Mouse (Mus musculus) lung, embryonic 15.5 days (tissue): ENCODE results near the gene Klf7. TPM values are rescaled to one million over a fixed set of nuclear protein-coding genes. Genes with fewer than 3 reads are reported as not detected.

ENCODE experiments used
- ATAC-seq: fragments of 200-750 bp; cut with Nextera tagmentation; 2 replicates; pipeline ENCODE4 v1.8.0; 2017; ENCODE audit warnings: moderate number of reproducible peaks, borderline replicate concordance; ENCODE audit not compliant: low FRiP score, low TSS enrichment; ENCODE audit errors: extremely low read depth
- H3K27ac ChIP-seq: fragments of 300-500 bp; sonication (generic); 2 replicates; pipeline ENCODE4 v1.5.1; 2015; ENCODE audit warnings: moderate library complexity, mild to moderate bottlenecking, inconsistent platforms
- H3K27me3 ChIP-seq: fragments of 300-500 bp; sonication (generic); 2 replicates; pipeline ENCODE4 v1.6.1; 2015; ENCODE audit warnings: inconsistent platforms
- H3K36me3 ChIP-seq: fragments of 300-500 bp; sonication (generic); 2 replicates; pipeline ENCODE4 v1.6.1; 2015; ENCODE audit warnings: inconsistent platforms
- H3K4me1 ChIP-seq: fragments of 300-500 bp; sonication (generic); 2 replicates; pipeline ENCODE4 v1.6.1; 2015; ENCODE audit warnings: inconsistent platforms
- H3K4me2 ChIP-seq: fragments of 300-500 bp; sonication (generic); 2 replicates; pipeline ENCODE4 v1.6.1; 2015; ENCODE audit warnings: inconsistent platforms, mild to moderate bottlenecking, moderate library complexity
- H3K4me3 ChIP-seq: fragments of 300-500 bp; sonication (generic); 2 replicates; pipeline ENCODE4 v1.5.1; 2015; ENCODE audit warnings: mild to moderate bottlenecking, inconsistent platforms
- H3K9ac ChIP-seq: fragments of 300-500 bp; sonication (generic); 2 replicates; pipeline ENCODE4 v1.6.1; 2015; ENCODE audit warnings: inconsistent platforms
- H3K9me3 ChIP-seq: fragments of 300-500 bp; sonication (generic); 2 replicates; pipeline ENCODE4 v1.6.1; 2016; ENCODE audit warnings: inconsistent platforms
- WGBS: fragments of 180-500 bp; shearing (Covaris S2); methylation state at CpG from one replicate; pipeline ENCODE4 v1.1.7; 2015; 5-methylcytosine and 5-hydroxymethylcytosine counted together
- polyA plus RNA-seq: library from polyadenylated mRNA; unstranded; fragments of >200 nt; fragmentation: Nextera tagmentation; extraction: Ambion mirVana; gene quantifications from 2 replicates; pipeline ENCODE4 v1.2.1, GENCODE M21; 2015

Klf7 gene
- polyA plus RNA-seq, 1 experiment from 2014 or later, result 23.9 TPM

GRCm38 (mm10) chr1:64036881-64037452 is 85.1 kb downstream of the Klf7 start:
- no peak overlapping the region for H3K9ac ChIP-seq
- WGBS, result 71% methylated on average over 7 of the region's 7 CpGs
- peaks cover 48% of the 10 kb centered on the region for H3K4me1 ChIP-seq
- H3K9me3 ChIP-seq, result no peaks in the 10 kb centered on the region
- H3K27ac ChIP-seq, result 0 out of 2 replicates have a peak overlapping the region, but pooled peaks have one; percentile 3
- no peak overlapping the region for H3K4me3 ChIP-seq
- 0 out of 2 replicates have a peak, but pooled peaks cover 3% of the 10 kb centered on the region for H3K36me3 ChIP-seq
- no peak overlapping the region for H3K4me2 ChIP-seq
- H3K27me3 ChIP-seq, result no peaks in the 10 kb centered on the region
- ATAC-seq, result no peak

GRCm38 (mm10) chr1:64035804-64036203 is 86.3 kb downstream of the Klf7 start:
- no peak overlapping the region for H3K4me3 ChIP-seq
- 0 out of 2 replicates have a peak, but pooled peaks cover 3% of the 10 kb centered on the region for H3K36me3 ChIP-seq
- H3K9ac ChIP-seq, result no peak overlapping the region
- no peak overlapping the region for H3K4me2 ChIP-seq
- H3K9me3 ChIP-seq, result no peaks in the 10 kb centered on the region
- H3K27ac ChIP-seq, result peak overlapping the region; percentile 61
- WGBS, result 27% methylated on average over 7 of the region's 7 CpGs
- ATAC-seq, result peak; percentile 55; the same call in 1 of the 2 replicates
- H3K4me1 ChIP-seq, result peaks cover 43% of the 10 kb centered on the region
- H3K27me3 ChIP-seq, result no peaks in the 10 kb centered on the region

- Histone ChIP-seq H3K4me3 (no peak overlapping the region), H3K36me3 (no peaks in the 10 kb centered on the region), H3K9ac (no peak overlapping the region), H3K9me3 (no peaks in the 10 kb centered on the region), H3K4me1 (peaks cover 39% of the 10 kb centered on the region), H3K27me3 (no peaks in the 10 kb centered on the region), H3K27ac (peak overlapping the region; percentile 61), H3K4me2 (no peak overlapping the region)
- no peak for ATAC-seq
- 55% methylated on average over 15 of the region's 15 CpGs for WGBS
Measured at GRCm38 (mm10) chr1:64035087-64035791, 86.8 kb downstream of the Klf7 start.

- WGBS, result 90% methylated on average over 9 of the region's 9 CpGs
Measured at GRCm38 (mm10) chr1:64032502-64033231, 89.4 kb downstream of the Klf7 start.

GRCm38 (mm10) chr1:64021986-64022385 is 100.1 kb downstream of the Klf7 start:
- ATAC-seq, result no peak
- Histone ChIP-seq H3K9me3 (no peaks in the 10 kb centered on the region), H3K27ac (no peak overlapping the region), H3K4me3 (no peak overlapping the region), H3K4me2 (no peak overlapping the region), H3K4me1 (peaks cover 31% of the 10 kb centered on the region), H3K9ac (no peak overlapping the region), H3K27me3 (no peaks in the 10 kb centered on the region), H3K36me3 (no peaks in the 10 kb centered on the region)
- 80% methylated on average over 3 of the region's 3 CpGs for whole genome bisulfite sequencing

More at GRCm38 (mm10) chr1:64032502-64033231, 89.4 kb downstream of the Klf7 start:
- Histone ChIP-seq H3K4me2 (no peak overlapping the region), H3K27me3 (no peaks in the 10 kb centered on the region), H3K36me3 (no peaks in the 10 kb centered on the region), H3K9ac (no peak overlapping the region), H3K4me1 (peaks cover 22% of the 10 kb centered on the region), H3K27ac (no peak overlapping the region), H3K9me3 (no peaks in the 10 kb centered on the region), H3K4me3 (no peak overlapping the region)
- ATAC-seq, result no peak

GRCm38 (mm10) chr1:64020672-64021635 is 101.1 kb downstream of the Klf7 start:
- Histone ChIP-seq H3K9ac (no peak overlapping the region), H3K4me2 (peak overlapping the region; percentile 30), H3K27me3 (no peaks in the 10 kb centered on the region), H3K27ac (0 out of 2 replicates have a peak overlapping the region, but pooled peaks have one; percentile 13), H3K9me3 (no peaks in the 10 kb centered on the region), H3K4me1 (peaks cover 31% of the 10 kb centered on the region), H3K4me3 (0 out of 2 replicates have a peak overlapping the region, but pooled peaks have one; percentile 1), H3K36me3 (no peaks in the 10 kb centered on the region)
- WGBS, result 19% methylated on average over 19 of the region's 19 CpGs
- peak; percentile 60 for ATAC-seq

GRCm38 (mm10) chr1:64019127-64019635 is 102.9 kb downstream of the Klf7 start:
- Histone ChIP-seq H3K36me3 (no peaks in the 10 kb centered on the region), H3K27ac (peak overlapping the region; percentile 60), H3K9me3 (no peaks in the 10 kb centered on the region), H3K9ac (no peak overlapping the region), H3K27me3 (no peaks in the 10 kb centered on the region), H3K4me1 (peaks cover 31% of the 10 kb centered on the region), H3K4me2 (peak overlapping the region; percentile 35; the same call in 1 of the 2 replicates), H3K4me3 (no peak overlapping the region)
- WGBS, result 35% methylated on average over 6 of the region's 6 CpGs
- ATAC-seq, result no peak

- peak; percentile 72; the same call in 1 of the 2 replicates for ATAC-seq
- no peak overlapping the region for H3K4me3 ChIP-seq
- WGBS, result 27% methylated on average over 16 of the region's 16 CpGs
Measured at GRCm38 (mm10) chr1:64018466-64019077, 103.5 kb downstream of the Klf7 start.

GRCm38 (mm10) chr1:64014091-64014490 is 108.0 kb downstream of the Klf7 start:
- 80% methylated on average over 1 of the region's 1 CpGs for WGBS
- Histone ChIP-seq H3K27ac (no peak overlapping the region), H3K27me3 (no peaks in the 10 kb centered on the region), H3K4me1 (peaks cover 11% of the 10 kb centered on the region), H3K9me3 (no peaks in the 10 kb centered on the region), H3K9ac (no peak overlapping the region), H3K4me3 (no peak overlapping the region), H3K36me3 (no peaks in the 10 kb centered on the region), H3K4me2 (no peak overlapping the region)
- ATAC-seq, result no peak

More at GRCm38 (mm10) chr1:64018466-64019077, 103.5 kb downstream of the Klf7 start:
- Histone ChIP-seq H3K36me3 (no peaks in the 10 kb centered on the region), H3K4me2 (peak overlapping the region; percentile 35), H3K4me1 (peaks cover 31% of the 10 kb centered on the region), H3K27ac (peak overlapping the region; percentile 60), H3K9me3 (no peaks in the 10 kb centered on the region), H3K27me3 (no peaks in the 10 kb centered on the region), H3K9ac (no peak overlapping the region)

- ATAC-seq, result no peak
- H3K27me3 ChIP-seq, result no peaks in the 10 kb centered on the region
- H3K9ac ChIP-seq, result no peak overlapping the region
- no peak overlapping the region for H3K27ac ChIP-seq
- no peaks in the 10 kb centered on the region for H3K36me3 ChIP-seq
- no peak overlapping the region for H3K4me3 ChIP-seq
- no peak overlapping the region for H3K4me2 ChIP-seq
- no peaks in the 10 kb centered on the region for H3K9me3 ChIP-seq
- WGBS, result 63% methylated on average over 2 of the region's 2 CpGs
- H3K4me1 ChIP-seq, result no peaks in the 10 kb centered on the region
Measured at GRCm38 (mm10) chr1:64008994-64009393, 113.1 kb downstream of the Klf7 start.
